Mouse (Mus musculus): Measurements from ENCODE around the gene Pptc7. TPM values are rescaled to one million over a fixed set of nuclear protein-coding genes. Genes with fewer than 3 reads are reported as not detected.

Pptc7 gene
- total RNA-seq (2021) (100 to 1,000 TPM; 108 to 133 TPM), polyA plus RNA-seq (2012; rRNA removed) (77.5 and 122 TPM in 2 replicates)
- long read RNA-seq, full-length matches to known transcripts: 26 of 72 reads
- long read RNA-seq, partial matches to known transcripts: 44 of 72 reads
- long read RNA-seq, other reads (novel, unspliced or antisense): 2 of 72 reads

GRCm38 (mm10) chr5:122284183-122285028 is at the start of gene Pptc7:
Gene Pptc7, plus strand, starts transcription at chr5:122284365.
- TF ChIP-seq CTCF (IDR thresholded peaks at IDR 0.05) (no peak), POLR2A (IDR thresholded peaks at IDR 0.05; ENCODE audit: insufficient read depth, low read depth, low read length) (no peak; the same call in 1 of the 2 replicates), EP300 (IDR thresholded peaks at IDR 0.05; ENCODE audit: insufficient read depth, low read depth, low read length) (no peak)
- H3K27ac ChIP-seq: peak within 1 kb of the TSS; percentile 92
- peaks cover 16% of the 10 kb centered on the region for H3K4me1 ChIP-seq (ENCODE audit: control insufficient read depth, insufficient read depth, low read length)
- WGBS: under 1% methylated on average over 110 of the region's 114 CpGs
- H3K36me3 ChIP-seq (ENCODE audit: control insufficient read depth, insufficient read depth, low read length): peaks cover 10% of the 10 kb centered on the region
- peak within 1 kb of the TSS; percentile 99 for H3K9ac ChIP-seq (ENCODE audit: low read depth, low read length)
- H3K27me3 ChIP-seq (ENCODE audit: control insufficient read depth, insufficient read depth, low read length): no peaks in the 10 kb centered on the region
- H3K4me3 ChIP-seq: peak within 1 kb of the TSS; percentile 92
- peak; percentile 89 to 91 for DNase-seq
- H3K79me2 ChIP-seq (replicated peaks; ENCODE audit: control insufficient read depth, insufficient read depth, low read length): peaks cover 8% of the 10 kb centered on the region
- intact Hi-C loops (cut with DNase I): loop anchor here (2.0 kb wide), 1 partner anchor 30 kb away; no protein-coding TSS in a partner anchor

- no peak overlapping the region for H3K4me3 ChIP-seq
- H3K27ac ChIP-seq: no peak overlapping the region
- intact Hi-C loops (cut with DNase I): no loop called here
These were observed 48.8 kb upstream of the Pptc7 start for GRCm38 (mm10) chr5:122235196-122235836.

DNA sequence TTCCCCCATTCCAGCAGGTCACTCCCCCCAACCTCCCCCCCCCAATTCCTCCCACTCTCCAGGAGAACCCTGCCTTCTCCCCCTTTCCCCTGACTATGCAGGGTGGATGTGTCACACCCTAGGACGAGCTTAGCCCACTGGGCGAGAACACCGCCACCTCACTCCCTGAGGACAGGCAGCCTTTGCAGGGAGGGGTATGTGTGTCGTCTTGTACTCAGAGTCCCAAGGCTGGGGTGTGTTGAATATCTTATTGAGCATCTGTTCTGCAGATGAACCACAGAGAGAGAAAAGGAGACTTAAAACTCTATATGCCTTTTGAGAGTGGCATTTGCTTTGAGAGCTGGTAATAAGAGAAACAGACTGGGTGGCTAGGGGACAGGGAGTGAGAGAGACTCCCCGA is 47.0 kb upstream of the Pptc7 start:
- no peaks in the 10 kb centered on the region for H3K36me3 ChIP-seq (ENCODE audit: control insufficient read depth, insufficient read depth, low read length)
- H3K4me3 ChIP-seq: no peak overlapping the region
- H3K9ac ChIP-seq (ENCODE audit: low read depth, low read length): no peak overlapping the region
- 74% methylated on average over 5 of the region's 5 CpGs for WGBS
- no peak overlapping the region for H3K27ac ChIP-seq
- DNase-seq: no peak
- TF ChIP-seq EP300 (IDR thresholded peaks at IDR 0.05; ENCODE audit: insufficient read depth, low read depth, low read length) (no peak), POLR2A (IDR thresholded peaks at IDR 0.05; ENCODE audit: insufficient read depth, low read depth, low read length) (no peak), CTCF (IDR thresholded peaks at IDR 0.05) (no peak)
- no peaks in the 10 kb centered on the region for H3K27me3 ChIP-seq (ENCODE audit: control insufficient read depth, insufficient read depth, low read length)
- intact Hi-C loops (cut with DNase I): no loop called here
- H3K79me2 ChIP-seq (replicated peaks; ENCODE audit: control insufficient read depth, insufficient read depth, low read length): no peaks in the 10 kb centered on the region
- peaks cover 2% of the 10 kb centered on the region; the same call in 1 of the 2 replicates for H3K4me1 ChIP-seq (ENCODE audit: control insufficient read depth, insufficient read depth, low read length)

More at GRCm38 (mm10) chr5:122235196-122235836, 48.8 kb upstream of the Pptc7 start:
- TF ChIP-seq POLR2A (IDR thresholded peaks at IDR 0.05; ENCODE audit: insufficient read depth, low read depth, low read length) (no peak), EP300 (IDR thresholded peaks at IDR 0.05; ENCODE audit: insufficient read depth, low read depth, low read length) (no peak), CTCF (IDR thresholded peaks at IDR 0.05) (no peak)
- no peaks in the 10 kb centered on the region for H3K79me2 ChIP-seq (replicated peaks; ENCODE audit: control insufficient read depth, insufficient read depth, low read length)
- no peaks in the 10 kb centered on the region for H3K36me3 ChIP-seq (ENCODE audit: control insufficient read depth, insufficient read depth, low read length)
- WGBS: 48% methylated on average over 9 of the region's 9 CpGs
- H3K27me3 ChIP-seq (ENCODE audit: control insufficient read depth, insufficient read depth, low read length): no peaks in the 10 kb centered on the region
- no peak overlapping the region for H3K9ac ChIP-seq (ENCODE audit: low read depth, low read length)
- peaks cover 2% of the 10 kb centered on the region; the same call in 1 of the 2 replicates for H3K4me1 ChIP-seq (ENCODE audit: control insufficient read depth, insufficient read depth, low read length)
- no peak for DNase-seq

GRCm38 (mm10) chr5:122239618-122240017 is 44.5 kb upstream of the Pptc7 start:
- intact Hi-C loops (cut with DNase I): loop anchor here (5.0 kb wide), 1 partner anchor 107 kb away; no protein-coding TSS in a partner anchor
- Histone ChIP-seq H3K4me3 (no peak overlapping the region), H3K27me3 (ENCODE audit: control insufficient read depth, insufficient read depth, low read length) (no peaks in the 10 kb centered on the region), H3K79me2 (replicated peaks; ENCODE audit: control insufficient read depth, insufficient read depth, low read length) (no peaks in the 10 kb centered on the region), H3K36me3 (ENCODE audit: control insufficient read depth, insufficient read depth, low read length) (no peaks in the 10 kb centered on the region), H3K4me1 (ENCODE audit: control insufficient read depth, insufficient read depth, low read length) (peaks cover 2% of the 10 kb centered on the region; the same call in 1 of the 2 replicates), H3K27ac (no peak overlapping the region), H3K9ac (ENCODE audit: low read depth, low read length) (no peak overlapping the region)
- no peak for DNase-seq
- TF ChIP-seq POLR2A (IDR thresholded peaks at IDR 0.05; ENCODE audit: insufficient read depth, low read depth, low read length): no peak
- no peak for TF ChIP-seq CTCF (IDR thresholded peaks at IDR 0.05)
- TF ChIP-seq EP300 (IDR thresholded peaks at IDR 0.05; ENCODE audit: insufficient read depth, low read depth, low read length): no peak
- WGBS: 45% methylated on average over 7 of the region's 7 CpGs

- intact Hi-C loops (cut with DNase I): loop anchor here (5.0 kb wide), 1 partner anchor 108 kb away; no protein-coding TSS in a partner anchor
- H3K27ac ChIP-seq: no peak overlapping the region
- no peak overlapping the region for H3K9ac ChIP-seq (ENCODE audit: low read depth, low read length)
- no peak overlapping the region for H3K4me3 ChIP-seq
- H3K79me2 ChIP-seq (replicated peaks; ENCODE audit: control insufficient read depth, insufficient read depth, low read length): no peaks in the 10 kb centered on the region
- peaks cover 2% of the 10 kb centered on the region; the same call in 1 of the 2 replicates for H3K4me1 ChIP-seq (ENCODE audit: control insufficient read depth, insufficient read depth, low read length)
- TF ChIP-seq CTCF (IDR thresholded peaks at IDR 0.05) (no peak), POLR2A (IDR thresholded peaks at IDR 0.05; ENCODE audit: insufficient read depth, low read depth, low read length) (no peak), EP300 (IDR thresholded peaks at IDR 0.05; ENCODE audit: insufficient read depth, low read depth, low read length) (no peak)
- H3K27me3 ChIP-seq (ENCODE audit: control insufficient read depth, insufficient read depth, low read length): no peaks in the 10 kb centered on the region
- WGBS: 92% methylated on average over 11 of the region's 11 CpGs
- DNase-seq: no peak
- H3K36me3 ChIP-seq (ENCODE audit: control insufficient read depth, insufficient read depth, low read length): no peaks in the 10 kb centered on the region
These were observed 43.6 kb upstream of the Pptc7 start for GRCm38 (mm10) chr5:122240521-122240920.
